Mouse (Mus musculus) erythroblast, embryonic 14.5 days (primary cell): ENCODE data around the gene Lpin2.

Experiments used
- GATA1 ChIP-seq: IDR thresholded peaks from 2 replicates; pipeline ENCODE4 v1.6.1; 2012; ENCODE audit warnings: low read length, inconsistent platforms, mixed read lengths
- TAL1 ChIP-seq: IDR thresholded peaks from 3 replicates; pipeline ENCODE4 v1.6.1; 2012; ENCODE audit warnings: low read length, inconsistent platforms, mixed read lengths

DNA sequence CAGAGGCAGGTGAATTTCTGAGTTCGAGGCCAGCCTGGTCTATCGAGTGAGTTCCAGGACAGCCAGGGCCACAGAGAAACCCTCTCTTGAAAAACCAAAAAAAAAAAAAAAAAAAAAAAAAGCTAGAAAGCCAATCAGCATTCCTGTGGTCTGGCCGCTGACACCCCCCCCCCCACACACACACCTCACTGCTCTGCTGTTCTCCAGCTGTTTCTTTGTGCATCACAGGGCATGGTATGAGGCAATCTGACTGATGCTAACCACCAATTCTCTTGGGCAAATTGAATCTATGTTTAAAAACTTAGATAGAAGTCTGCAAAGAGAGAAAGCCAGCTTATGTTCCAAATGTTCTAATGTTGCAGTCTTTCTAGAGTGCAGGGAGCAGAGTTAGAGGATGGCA is 14.1 kb downstream of the Lpin2 start:
- TF ChIP-seq GATA1 (no peak), TAL1 (no peak)
